Mouse (Mus musculus) small intestine, adult 10 weeks (tissue): ENCODE measurements around the gene Hrk. TPM values are rescaled to one million over a fixed set of nuclear protein-coding genes. Genes with fewer than 3 reads are reported as not detected.

Experiments
- polyA plus RNA-seq: library from polyadenylated mRNA; stranded (reverse); fragments of 350-450 nt; fragmentation: Illumina TruSeq; extraction: RNeasy Lipid Tissue Mini Kit (QIAGEN cat#74804); gene quantifications from one replicate; pipeline ENCODE4 v1.2.3, GENCODE M21; 2014; ENCODE audit warnings: low replicate concordance

Hrk gene
- not detected for polyA plus RNA-seq

GRCm38 (mm10) chr5:118164581-118164980 is at the start of gene Hrk:
Gene Hrk (plus strand): TSS chr5:118164648.

GRCm38 (mm10) chr5:118154839-118155564 is 9.4 kb upstream of the Hrk start, which contains the start of gene Fbxw8:
Gene Fbxw8 (minus strand): TSS chr5:118155464.

Other genes with a start within 250 kb of the Hrk start
- 2.6 TPM for gene Fbxo21, start 187.9 kb upstream of the Hrk start, polyA plus RNA-seq
- not detected for gene Tesc, start 136.9 kb upstream of the Hrk start, polyA plus RNA-seq
- 0.30 TPM for gene Fbxw8, start 9.2 kb upstream of the Hrk start, polyA plus RNA-seq
- gene Rnft2, start 80.5 kb downstream of the Hrk start, polyA plus RNA-seq, result not detected
- 0.97 TPM for gene 2410131K14Rik, start 80.6 kb downstream of the Hrk start, polyA plus RNA-seq